8 mouse cellular contexts compared by ENCODE assay signal in genomic region chr15:93518143-93518902, GRCm38 (mm10).
DNase-seq lines count a peak whose midpoint lies in the region; ATAC-seq and TF ChIP-seq lines count a peak whose summit lies in the region.

No protein-coding gene starts in this region.

- H3K4me3 ChIP-seq in ES-E14 (ENCODE audit: insufficient read depth in 1 of 2, low read depth in 1 of 2, low read length in 2 of 2, poor library complexity in 1 of 2, severe bottlenecking in 1 of 2): peak overlapping the region; percentile 71 to 73
- peak overlapping the region; percentile 80 for H3K4me3 ChIP-seq in bone marrow macrophage, adult 2 months (ENCODE audit: insufficient read depth, low read length)
- peak overlapping the region; percentile 89 for H3K4me3 ChIP-seq in lung, postnatal 0 days (ENCODE audit: low read depth, low read length)
- H3K4me3 ChIP-seq in stomach, embryonic 15.5 days (replicated peaks): peak overlapping the region; percentile 75

- peak; percentile 65 for TF ChIP-seq EP300 in lung, postnatal 0 days (IDR thresholded peaks at IDR 0.05)

- no peak for TF ChIP-seq POLR2A in bone marrow macrophage, adult 2 months (IDR thresholded peaks at IDR 0.05; ENCODE audit: borderline replicate concordance, low read depth, low read length)

- H3K9me3 ChIP-seq in ES-E14 (ENCODE audit: control insufficient read depth, insufficient read depth, low read depth, low read length): no peaks in the 10 kb centered on the region
- no peaks in the 10 kb centered on the region for H3K9me3 ChIP-seq in lung, postnatal 0 days (ENCODE audit: low read length)
- no peaks in the 10 kb centered on the region for H3K9me3 ChIP-seq in stomach, embryonic 15.5 days

- TF ChIP-seq CTCF in bone marrow macrophage, adult 2 months (IDR thresholded peaks at IDR 0.05; ENCODE audit: low read depth, low read length): no peak
- no peak for TF ChIP-seq CTCF in lung, postnatal 0 days (IDR thresholded peaks at IDR 0.05)

- H3K4me1 ChIP-seq in ES-E14 (ENCODE audit: control insufficient read depth in 2 of 2, insufficient read depth in 2 of 2, low read length in 2 of 2, poor library complexity in 1 of 2): peaks cover 2 to 15% of the 10 kb centered on the region in 2 experiments; a peak in 2 of 4 replicates
- H3K4me1 ChIP-seq in bone marrow macrophage, adult 2 months (ENCODE audit: control insufficient read depth, insufficient read depth, low read length): 0 out of 2 replicates have a peak, but pooled peaks cover 2% of the 10 kb centered on the region
- H3K4me1 ChIP-seq in lung, postnatal 0 days (ENCODE audit: insufficient read depth, low read depth, low read length): peaks cover 15% of the 10 kb centered on the region; the same call in 1 of the 2 replicates
- peaks cover 27% of the 10 kb centered on the region; the same call in 1 of the 2 replicates for H3K4me1 ChIP-seq in stomach, embryonic 15.5 days

- under 1% methylated on average over 23 of the region's 23 CpGs for WGBS in lung, postnatal 0 days
- 4% methylated on average over 23 of the region's 23 CpGs for WGBS in stomach, embryonic 15.5 days

- DNase-seq in ES-E14 (ENCODE audit: low read depth, low spot score): no peak
- peak; percentile 77 to 78 for DNase-seq in heart, adult 9 months (ENCODE audit: low spot score in 2 of 2)
- DNase-seq in kidney, adult 8-10 months: peak; percentile 39 to 65
- peak; percentile 89 for DNase-seq in lung, postnatal 0 days (ENCODE audit: low spot score)
- DNase-seq in layer of hippocampus, adult 9-10 months (ENCODE audit: low spot score): no peak
- DNase-seq in urinary bladder, postnatal 10 days (ENCODE audit: low spot score): no peak

- no peak overlapping the region for H3K27ac ChIP-seq in ES-E14 (ENCODE audit: insufficient read depth, low read depth, low read length, poor library complexity, severe bottlenecking)
- no peak overlapping the region for H3K27ac ChIP-seq in bone marrow macrophage, adult 2 months (ENCODE audit: insufficient read depth, low read depth, low read length)
- H3K27ac ChIP-seq in lung, postnatal 0 days (ENCODE audit: low read length): peak overlapping the region; percentile 93
- H3K27ac ChIP-seq in stomach, embryonic 15.5 days: peak overlapping the region; percentile 84

- peak overlapping the region; percentile 83 for H3K4me2 ChIP-seq in lung, postnatal 0 days (replicated peaks; ENCODE audit: low read depth, low read length)
- H3K4me2 ChIP-seq in stomach, embryonic 15.5 days: peak overlapping the region; percentile 89

- H3K36me3 ChIP-seq in ES-E14 (ENCODE audit: control insufficient read depth, insufficient read depth, low read length, poor library complexity, severe bottlenecking): no peaks in the 10 kb centered on the region
- H3K36me3 ChIP-seq in lung, postnatal 0 days (ENCODE audit: insufficient read depth, low read length): no peaks in the 10 kb centered on the region
- no peaks in the 10 kb centered on the region for H3K36me3 ChIP-seq in stomach, embryonic 15.5 days

- in situ Hi-C loops in ES-E14 (cut with MboI; ENCODE audit: low sequenced_read_pairs in 2 of 2, unreplicated experiment in 2 of 2): no loop called here

- no peaks in the 10 kb centered on the region for H3K27me3 ChIP-seq in lung, postnatal 0 days (replicated peaks; ENCODE audit: insufficient read depth, low read length)
- no peaks in the 10 kb centered on the region for H3K27me3 ChIP-seq in stomach, embryonic 15.5 days (replicated peaks)

- peak; percentile 59 for ATAC-seq in lung, postnatal 0 days
- peak; percentile 19; the same call in 1 of the 2 replicates for ATAC-seq in stomach, embryonic 15.5 days (ENCODE audit: insufficient read depth, low FRiP score, low read depth)

- no peak overlapping the region for H3K9ac ChIP-seq in ES-E14 (ENCODE audit: insufficient read depth, low read depth, low read length, poor library complexity, severe bottlenecking)
- H3K9ac ChIP-seq in lung, postnatal 0 days (replicated peaks; ENCODE audit: low read depth): peak overlapping the region; percentile 65
- H3K9ac ChIP-seq in stomach, embryonic 15.5 days: peak overlapping the region; percentile 40; the same call in 1 of the 2 replicates

TF ChIP-seq in ES-E14, 5 proteins besides CTCF, POLR2A, EP300 and RAD21:
- TF ChIP-seq MAFK (IDR thresholded peaks at IDR 0.05; ENCODE audit: insufficient read depth, low read depth, low read length) (no peak), HCFC1 (IDR thresholded peaks at IDR 0.05; ENCODE audit: borderline replicate concordance, insufficient read depth, low read length) (no peak), CHD2 (IDR thresholded peaks at IDR 0.05; ENCODE audit: low read depth, low read length) (no peak), ZNF384 (IDR thresholded peaks at IDR 0.05; ENCODE audit: low read depth, low read length) (no peak), ZC3H11A (IDR thresholded peaks at IDR 0.05; ENCODE audit: borderline replicate concordance, low read depth, low read length) (no peak)
TF ChIP-seq in ES-E14: peak in this region for 0.

Comparison
In these comparisons a context has a peak if more than half of its experiments do, and no peak if none do; other contexts are left out.
1. DNase-seq: peak in heart, adult 9 months (2 of 2), kidney, adult 8-10 months (2 of 2) and lung, postnatal 0 days (single experiment); none in ES-E14 (single experiment), layer of hippocampus, adult 9-10 months (single experiment) and urinary bladder, postnatal 10 days (single experiment).
2. H3K27ac ChIP-seq: peak in lung, postnatal 0 days (single experiment) and stomach, embryonic 15.5 days (single experiment); none in ES-E14 (single experiment) and bone marrow macrophage, adult 2 months (single experiment).
3. Peak in every context shown above with its lines, with median percentiles within 50 percentile points of each other: H3K4me3 ChIP-seq.